Mouse (Mus musculus) G1E-ER4 (cell line): ENCODE results near the gene Amhr2. TPM values are rescaled to one million over a fixed set of nuclear protein-coding genes. Genes with fewer than 3 reads are reported as not detected.

Experiments used
- GATA1 ChIP-seq: IDR thresholded peaks from one replicate; pipeline ENCODE4 v1.8.0; 2012; ENCODE audit warnings: low read length, inconsistent platforms
- polyA plus RNA-seq: library from polyadenylated mRNA; stranded (reverse); fragments of >175 nt; gene quantifications from 2 replicates; pipeline ENCODE4 v1.2.3, GENCODE M21; 2012

The Amhr2 gene
- polyA plus RNA-seq = not detected in 2 replicates

DNA sequence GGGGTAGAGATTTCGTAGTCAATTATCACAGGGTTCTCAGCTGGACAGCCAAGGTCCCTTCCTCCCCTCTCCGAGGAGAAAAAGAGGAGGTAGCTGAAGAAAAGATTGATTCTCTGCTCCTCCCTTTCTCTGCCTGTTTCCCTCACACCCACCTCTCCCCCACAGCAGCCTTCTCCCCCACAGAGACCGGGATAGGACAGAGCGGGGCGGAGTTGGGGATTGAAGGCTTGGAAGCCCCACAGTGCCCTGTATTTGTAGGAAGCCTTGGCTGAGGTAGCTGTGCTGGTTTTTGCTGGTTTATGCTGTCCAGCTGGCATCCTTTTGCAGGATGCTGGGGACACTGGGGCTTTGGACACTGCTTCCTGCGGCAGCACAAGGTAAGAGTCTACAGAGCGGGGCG is at the start of gene Amhr2:
TSS of gene Amhr2 (plus strand) at position 222 of the 400 bp plus-strand sequence.
- no peak for TF ChIP-seq GATA1

DNA sequence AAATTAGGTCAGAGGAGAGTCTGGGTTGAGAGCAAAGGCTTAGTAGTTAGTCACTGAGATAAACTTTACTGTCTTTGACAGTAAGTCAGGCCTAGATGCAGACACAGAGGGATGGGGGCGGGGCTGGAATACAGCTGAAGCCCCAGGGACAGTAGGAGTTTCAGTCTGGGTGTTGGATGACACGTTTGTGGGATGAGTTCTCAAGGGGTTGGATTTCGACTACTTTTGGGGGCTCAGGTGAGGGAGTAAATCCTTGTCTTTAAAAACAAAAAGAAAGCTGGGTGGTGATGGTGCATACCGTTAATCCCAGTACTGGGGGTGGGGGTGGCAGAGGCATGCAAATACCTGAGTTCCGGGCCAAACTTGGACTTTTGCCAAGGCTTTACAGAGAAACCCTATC is 46.5 kb upstream of the Amhr2 start:
- no peak for TF ChIP-seq GATA1

DNA sequence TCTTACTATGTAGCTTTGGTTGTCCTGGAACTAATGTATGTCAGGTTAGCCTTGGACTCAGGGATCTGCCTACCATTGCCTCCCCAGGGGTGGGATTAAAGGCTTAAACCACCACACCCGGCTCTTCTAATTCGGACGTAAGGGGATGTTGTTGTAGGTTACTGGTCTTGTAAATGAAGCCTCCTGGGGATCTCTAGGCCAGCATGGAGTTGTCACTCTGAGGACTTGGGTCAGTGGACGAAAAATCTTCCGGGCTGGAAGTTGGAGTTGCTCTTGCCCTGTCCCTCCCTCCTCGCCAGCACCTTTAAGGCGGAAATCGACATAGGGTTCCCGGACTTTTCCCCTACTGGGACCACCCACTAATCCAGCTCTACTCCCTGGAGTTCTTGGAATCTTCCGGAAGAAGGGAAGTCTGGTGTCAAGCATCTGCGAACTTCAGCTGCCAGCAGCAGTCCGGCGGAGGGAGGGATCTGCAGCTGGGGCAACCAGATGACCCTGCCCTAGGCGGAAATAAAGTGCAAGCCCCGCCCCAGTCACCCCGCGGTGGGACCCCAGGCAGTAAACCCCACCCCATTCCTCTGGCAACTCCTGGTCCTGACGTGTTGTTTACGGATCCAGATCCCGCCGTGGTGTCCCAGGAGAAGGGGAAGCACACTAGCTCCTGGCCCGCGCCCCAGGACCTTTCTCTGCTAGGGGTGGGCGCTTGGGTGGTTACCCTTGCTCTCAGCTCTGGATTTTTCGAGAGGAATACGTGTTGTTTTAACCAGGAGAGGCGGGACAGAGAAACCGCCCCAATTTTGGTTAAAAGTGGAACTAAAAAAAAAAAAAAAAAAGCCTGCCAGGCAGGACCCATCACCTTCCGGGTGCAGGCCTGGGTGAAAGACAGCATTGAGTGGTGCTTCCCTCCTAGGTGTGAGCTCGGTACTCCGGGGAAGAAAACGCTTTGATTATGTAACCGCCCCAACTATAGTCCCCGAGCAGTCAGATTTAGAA is 45.6 kb upstream of the Amhr2 start:
- TF ChIP-seq GATA1 = no peak

DNA sequence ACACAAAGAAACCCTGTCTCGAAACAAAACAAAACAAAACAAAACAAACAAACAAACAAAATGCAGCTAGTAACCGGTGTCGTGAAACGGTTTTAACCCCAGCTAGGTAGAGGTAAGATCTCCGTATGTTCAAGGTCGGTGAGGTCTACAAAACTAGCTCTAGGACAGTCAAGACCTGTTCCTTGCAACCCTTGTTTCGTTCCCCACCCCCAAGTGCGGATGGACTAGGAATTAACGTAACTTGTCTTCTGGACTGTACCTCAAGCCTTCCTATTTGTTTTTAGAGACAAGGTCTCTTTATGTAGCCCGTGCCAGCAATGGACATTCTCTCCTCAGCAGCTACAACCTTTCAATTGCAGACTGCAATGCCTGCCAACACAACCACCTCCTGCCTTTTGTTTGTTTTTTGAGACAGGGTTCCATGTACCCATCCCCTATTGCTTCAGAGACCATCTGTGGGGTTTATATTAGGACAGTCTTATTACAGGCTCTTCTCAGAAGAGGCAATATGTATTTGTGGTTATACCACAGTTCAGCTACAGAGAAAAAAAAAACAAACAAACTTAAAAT is 44.6 kb upstream of the Amhr2 start:
- TF ChIP-seq GATA1 = no peak

DNA sequence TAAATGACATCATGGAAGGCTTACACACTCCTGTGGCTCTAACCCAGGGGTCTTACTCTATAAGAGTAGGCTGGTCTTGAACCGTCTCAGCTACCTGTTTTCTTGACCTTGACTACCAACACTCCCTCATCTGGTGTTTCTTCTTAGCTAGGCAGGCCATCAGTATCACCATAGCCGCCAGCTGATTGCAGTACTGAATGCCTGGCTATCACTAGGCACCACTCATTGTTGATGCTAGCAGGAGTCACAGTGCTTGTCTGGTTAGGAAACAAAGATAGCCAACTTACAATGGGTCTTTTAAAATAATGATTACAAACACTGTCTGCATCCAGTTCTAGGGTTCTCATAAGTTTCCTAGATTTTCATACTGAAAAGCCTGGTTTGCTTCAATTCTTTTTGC is 43.9 kb upstream of the Amhr2 start:
- no peak for TF ChIP-seq GATA1

DNA sequence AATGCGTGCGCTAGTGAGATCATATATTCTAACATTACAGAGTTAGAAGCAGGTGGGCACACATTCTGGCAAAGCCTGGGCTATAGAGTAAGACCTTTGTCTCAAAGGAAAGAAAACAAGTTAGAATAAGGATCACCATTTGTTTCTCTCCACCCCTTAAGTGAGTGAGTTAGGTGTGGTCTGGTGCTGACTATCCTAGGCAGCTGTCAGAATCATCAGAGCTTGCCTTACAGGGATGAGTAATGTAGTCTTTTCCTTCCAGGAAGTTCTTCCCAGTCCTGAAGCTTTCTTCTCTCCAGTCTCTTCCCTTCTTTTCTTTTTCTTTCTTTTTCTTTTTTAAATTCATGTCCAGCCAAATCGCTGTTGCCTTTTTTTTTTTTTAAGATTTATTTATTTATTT is 43.0 kb upstream of the Amhr2 start:
- no peak for TF ChIP-seq GATA1

DNA sequence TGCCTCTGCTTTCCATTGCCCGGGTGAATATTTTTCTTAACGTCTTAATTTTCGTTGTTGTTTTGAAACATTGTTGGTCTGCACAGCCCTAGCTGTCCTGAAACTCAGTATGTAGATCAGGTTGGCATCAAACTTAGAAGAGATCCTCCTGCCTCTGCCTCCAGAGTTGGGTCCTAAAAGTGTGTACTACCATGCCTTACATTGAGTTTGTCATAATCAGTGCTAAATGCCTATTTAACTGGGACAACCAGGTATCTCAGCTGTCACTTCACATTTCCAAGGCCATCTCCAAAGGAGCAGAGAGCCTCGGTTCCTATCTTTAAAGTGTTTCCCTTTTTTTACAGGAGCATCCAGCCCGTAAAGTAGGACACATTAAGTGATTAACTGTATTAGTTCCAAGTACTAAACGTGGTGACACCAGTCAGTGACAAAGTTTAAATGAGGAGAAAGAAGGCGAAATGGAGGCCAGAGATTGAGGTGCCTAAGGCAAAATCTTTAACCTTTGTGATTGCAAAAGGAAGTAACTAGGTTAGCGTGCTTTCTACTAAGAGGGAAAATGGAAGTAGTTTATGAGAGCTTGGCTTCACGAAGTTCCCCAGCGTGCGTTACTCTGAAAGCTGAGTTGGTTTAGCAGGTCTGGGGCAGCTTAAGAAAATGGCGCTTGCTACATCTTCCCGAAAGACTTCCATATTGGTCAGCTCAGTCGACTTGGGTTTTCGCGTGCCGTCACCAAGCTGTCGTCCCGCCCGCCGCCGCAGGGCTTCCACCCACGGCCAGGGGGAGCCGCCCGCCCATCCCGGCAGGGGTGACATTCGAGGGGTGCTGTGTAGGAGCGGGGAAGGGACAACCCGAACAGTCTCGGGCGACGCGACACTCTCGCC is 40.3 kb upstream of the Amhr2 start:
- TF ChIP-seq GATA1 = no peak

DNA sequence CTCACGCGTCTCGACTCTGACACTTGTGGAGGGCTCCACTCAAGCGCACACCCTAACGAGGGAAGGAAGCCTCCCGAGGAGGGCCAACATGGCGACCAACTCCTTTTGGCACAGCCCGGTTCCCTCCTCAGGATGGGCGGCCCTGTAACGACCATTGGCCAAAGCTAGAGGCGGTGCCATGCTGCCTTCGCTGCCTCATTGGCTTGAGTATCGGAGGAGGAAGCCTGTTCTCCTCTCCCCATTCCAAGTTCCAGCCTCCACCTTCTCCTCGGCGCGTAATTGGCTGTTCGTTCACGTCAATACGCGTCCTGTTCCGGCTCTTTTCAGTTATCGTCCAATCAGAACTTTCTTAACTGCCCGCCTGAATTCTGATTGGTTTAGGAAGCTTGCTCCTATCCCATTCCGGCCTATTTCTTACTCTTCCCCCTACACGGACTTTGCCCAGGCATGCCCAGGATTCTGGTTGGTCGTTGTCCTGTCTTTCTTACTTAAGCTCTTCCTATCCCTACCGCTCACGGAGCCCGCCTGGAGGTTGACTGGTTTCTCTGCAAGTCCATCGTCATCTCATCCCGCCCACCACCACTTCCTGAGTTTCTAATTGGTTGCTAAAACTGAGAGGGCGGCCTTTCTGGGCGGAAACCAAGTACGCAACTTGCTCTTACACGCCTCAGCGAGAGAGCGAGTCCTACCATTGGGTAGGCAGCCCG is 39.5 kb upstream of the Amhr2 start, which contains the start of gene Sp1:
TSS of gene Sp1 (plus strand) at position 655 of the 707 bp plus-strand sequence.
- TF ChIP-seq GATA1 = no peak

DNA sequence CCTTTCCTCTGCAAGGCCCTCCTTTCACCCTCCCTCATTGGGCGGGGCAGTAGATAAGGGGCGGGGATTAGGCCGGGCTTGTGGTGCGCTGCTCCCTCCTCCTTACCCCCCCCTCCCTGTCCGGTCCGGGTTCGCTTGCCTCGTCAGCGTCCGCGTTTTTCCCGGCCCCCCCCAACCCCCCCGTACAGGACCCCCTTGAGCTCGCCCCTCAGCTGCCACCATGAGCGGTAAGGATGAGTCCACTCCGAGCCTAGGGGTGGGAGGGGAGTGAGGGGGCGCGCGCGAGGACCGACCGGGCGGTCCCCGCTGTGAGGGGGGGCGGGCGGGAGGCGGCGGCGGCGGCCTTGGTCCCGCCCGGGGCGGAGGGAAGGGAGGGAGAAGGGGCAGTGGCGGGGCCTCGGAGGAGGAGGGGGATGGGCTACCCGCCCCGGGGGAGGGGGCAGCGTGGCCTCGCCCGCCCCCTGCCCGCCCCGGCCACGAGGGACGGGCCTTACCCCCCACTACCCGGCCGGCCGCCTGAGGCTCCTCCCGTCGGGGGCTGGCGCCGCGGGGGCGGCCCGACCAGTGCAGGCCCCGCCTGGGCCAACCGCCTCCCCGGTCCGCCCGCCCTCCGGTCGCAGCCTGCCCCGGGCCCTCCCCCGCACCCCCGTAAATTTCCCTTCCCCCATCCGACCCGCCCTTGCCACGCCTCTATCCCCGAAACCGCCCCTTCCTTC is 38.8 kb upstream of the Amhr2 start:
- no peak for TF ChIP-seq GATA1

DNA sequence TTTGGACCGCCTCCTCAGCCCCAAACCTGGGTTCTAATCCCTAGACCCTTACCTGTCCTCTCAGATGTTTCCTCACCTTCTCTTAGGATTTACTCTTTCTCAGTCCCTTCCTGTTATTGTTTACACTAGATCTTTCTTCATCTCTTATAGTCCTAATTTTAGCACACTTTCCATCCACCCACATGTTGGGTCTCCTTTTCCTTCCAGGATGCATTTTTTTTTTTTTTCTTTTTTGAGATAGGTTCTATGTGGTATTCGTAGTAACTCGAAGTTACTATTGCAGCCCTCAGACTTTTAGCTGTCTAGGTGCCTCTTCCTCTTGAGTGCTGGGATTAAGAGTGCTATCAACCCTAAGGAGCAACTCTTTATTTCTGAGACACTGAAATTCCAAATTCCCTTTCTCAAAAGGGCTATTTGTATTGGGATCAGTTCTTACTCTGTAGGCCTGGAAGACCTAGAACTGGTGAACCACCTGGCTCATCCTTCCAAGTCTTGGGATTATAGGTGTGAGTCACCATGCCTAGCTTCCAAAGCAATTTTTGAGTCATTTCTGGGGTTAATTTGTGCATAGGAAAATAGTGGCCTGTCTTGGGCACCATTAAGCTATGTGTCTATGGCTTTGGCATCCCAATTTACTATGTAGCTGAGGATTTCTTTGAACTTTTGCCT is 38.1 kb upstream of the Amhr2 start:
- no peak for TF ChIP-seq GATA1

DNA sequence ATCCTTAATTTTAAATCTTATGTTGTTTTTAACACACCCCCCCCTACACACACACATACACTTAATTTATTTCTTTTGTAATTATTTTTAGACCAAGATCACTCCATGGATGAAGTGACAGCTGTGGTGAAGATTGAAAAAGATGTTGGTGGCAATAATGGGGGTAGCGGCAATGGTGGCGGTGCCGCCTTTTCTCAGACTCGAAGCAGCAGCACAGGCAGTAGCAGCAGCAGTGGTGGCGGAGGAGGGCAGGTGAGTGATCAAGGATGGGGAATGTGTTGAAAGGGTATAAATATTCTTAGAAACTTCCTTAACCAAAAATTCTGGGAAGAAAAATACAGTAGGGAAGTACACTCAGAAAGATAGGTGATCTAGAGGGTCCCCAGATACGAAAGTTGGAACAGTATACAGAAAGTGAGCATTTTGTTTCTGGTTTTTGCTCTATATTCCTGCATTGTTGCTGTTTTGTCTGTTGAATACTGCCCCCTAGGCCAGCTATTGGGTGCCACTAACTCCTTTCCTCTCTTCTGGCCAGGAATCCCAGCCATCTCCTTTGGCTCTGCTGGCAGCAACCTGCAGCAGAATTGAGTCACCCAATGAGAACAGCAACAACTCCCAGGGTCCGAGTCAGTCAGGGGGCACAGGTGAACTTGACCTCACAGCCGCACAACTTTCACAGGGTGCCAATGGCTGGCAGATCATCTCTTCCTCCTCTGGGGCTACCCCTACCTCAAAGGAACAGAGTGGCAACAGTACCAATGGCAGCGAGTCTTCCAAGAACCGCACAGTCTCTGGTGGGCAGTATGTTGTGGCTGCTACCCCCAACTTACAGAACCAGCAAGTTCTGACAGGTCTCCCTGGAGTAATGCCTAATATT is 37.2 kb upstream of the Amhr2 start:
- no peak for TF ChIP-seq GATA1

DNA sequence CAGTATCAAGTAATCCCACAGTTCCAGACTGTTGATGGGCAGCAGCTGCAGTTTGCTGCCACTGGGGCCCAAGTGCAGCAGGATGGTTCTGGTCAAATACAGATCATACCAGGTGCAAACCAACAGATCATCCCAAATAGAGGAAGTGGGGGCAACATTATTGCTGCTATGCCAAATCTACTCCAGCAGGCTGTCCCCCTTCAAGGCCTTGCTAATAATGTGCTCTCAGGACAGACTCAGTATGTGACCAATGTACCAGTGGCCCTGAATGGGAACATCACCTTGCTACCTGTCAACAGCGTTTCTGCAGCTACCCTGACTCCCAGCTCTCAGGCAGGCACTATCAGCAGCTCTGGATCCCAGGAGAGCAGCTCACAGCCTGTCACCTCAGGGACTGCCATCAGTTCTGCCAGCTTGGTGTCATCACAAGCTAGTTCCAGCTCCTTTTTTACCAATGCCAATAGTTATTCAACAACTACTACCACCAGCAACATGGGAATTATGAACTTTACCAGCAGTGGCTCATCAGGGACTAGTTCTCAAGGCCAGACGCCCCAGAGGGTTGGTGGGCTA is 36.5 kb upstream of the Amhr2 start:
- TF ChIP-seq GATA1 = no peak

DNA sequence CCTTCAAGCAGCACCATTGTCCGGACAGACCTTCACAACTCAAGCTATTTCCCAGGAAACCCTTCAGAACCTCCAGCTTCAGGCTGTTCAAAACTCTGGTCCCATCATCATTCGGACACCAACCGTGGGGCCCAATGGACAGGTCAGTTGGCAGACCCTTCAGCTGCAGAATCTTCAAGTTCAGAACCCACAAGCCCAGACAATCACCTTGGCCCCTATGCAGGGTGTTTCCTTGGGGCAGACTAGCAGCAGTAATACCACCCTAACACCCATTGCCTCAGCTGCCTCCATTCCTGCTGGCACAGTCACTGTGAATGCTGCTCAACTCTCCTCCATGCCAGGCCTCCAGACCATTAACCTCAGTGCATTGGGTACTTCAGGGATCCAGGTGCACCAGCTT is 35.9 kb upstream of the Amhr2 start:
- no peak for TF ChIP-seq GATA1
